Mouse (Mus musculus) spleen, postnatal 10 days (tissue): ENCODE measurements around the gene Ift172.
A peak's percentile ranks its signal among the peaks of the same experiment; 100 is the strongest.

Experiments
- DNase-seq, 2 experiments: peaks; one replicate each; pipeline ENCODE4 v3.0.0; 2021 to 2022; ENCODE audit warnings: low spot score in 2 of 2

Ift172 gene

GRCm38 (mm10) chr5:31290521-31291360, at the start of gene Ift172:
TSS of gene Ift172 (minus strand) at chr5:31291116.
- DNase-seq, result peak; percentile 84 to 97

- peak; percentile 12 to 57 for DNase-seq
These were observed 37.3 kb upstream of the Ift172 start for GRCm38 (mm10) chr5:31328255-31328654.

- peak in 1 of 2 experiments; percentile 25 for DNase-seq
These were observed 35.9 kb upstream of the Ift172 start for GRCm38 (mm10) chr5:31326850-31327249.

- no peak for DNase-seq
These were observed 33.2 kb upstream of the Ift172 start for GRCm38 (mm10) chr5:31324085-31324484.

- no peak for DNase-seq
These were observed 31.9 kb upstream of the Ift172 start for GRCm38 (mm10) chr5:31322776-31323175.

- DNase-seq, result no peak
These were observed 21.9 kb upstream of the Ift172 start for GRCm38 (mm10) chr5:31312806-31313205.

GRCm38 (mm10) chr5:31303093-31303492, 12.2 kb upstream of the Ift172 start:
- DNase-seq, result no peak

- DNase-seq, result no peak
These were observed 10.9 kb upstream of the Ift172 start for GRCm38 (mm10) chr5:31301866-31302265.

- DNase-seq, result no peak
These were observed 7.6 kb upstream of the Ift172 start for GRCm38 (mm10) chr5:31298486-31298885.

GRCm38 (mm10) chr5:31297981-31298380, 7.1 kb upstream of the Ift172 start:
- DNase-seq, result no peak

GRCm38 (mm10) chr5:31297047-31297757, 6.3 kb upstream of the Ift172 start, which contains the start of gene Gckr:
TSS of gene Gckr (plus strand) at chr5:31297443.
- no peak for DNase-seq

GRCm38 (mm10) chr5:31295606-31296141, 4.8 kb upstream of the Ift172 start, which contains the start of gene Fndc4:
TSS of gene Fndc4 (minus strand) at chr5:31296080.
- DNase-seq, result no peak

GRCm38 (mm10) chr5:31294964-31295605, 4.2 kb upstream of the Ift172 start:
- DNase-seq, result no peak

GRCm38 (mm10) chr5:31291361-31291688, 409 bp upstream of the Ift172 start:
- DNase-seq, result no peak

- no peak for DNase-seq
These were observed 1.2 kb downstream of the Ift172 start for GRCm38 (mm10) chr5:31289626-31290230.

GRCm38 (mm10) chr5:31288655-31289054, 2.3 kb downstream of the Ift172 start:
- DNase-seq, result no peak

GRCm38 (mm10) chr5:31288225-31288624, 2.7 kb downstream of the Ift172 start:
- DNase-seq, result no peak

- DNase-seq, result no peak
These were observed 11.5 kb downstream of the Ift172 start for GRCm38 (mm10) chr5:31279245-31279988.

- DNase-seq, result no peak
These were observed 17.9 kb downstream of the Ift172 start for GRCm38 (mm10) chr5:31273018-31273417.

GRCm38 (mm10) chr5:31267686-31268085, 23.2 kb downstream of the Ift172 start:
- DNase-seq, result no peak

- no peak for DNase-seq
These were observed 24.8 kb downstream of the Ift172 start for GRCm38 (mm10) chr5:31266101-31266500.
